Mouse (Mus musculus) G1E (cell line): ENCODE data around the gene Slc6a1. TPM values are rescaled to one million over a fixed set of nuclear protein-coding genes. Genes with fewer than 3 reads are reported as not detected.

Experiments
- ATAC-seq: 2 replicates; pipeline ENCODE4 v1.8.0; 2016; ENCODE audit warnings: mild to moderate bottlenecking; ENCODE audit not compliant: insufficient number of reproducible peaks, poor library complexity, low FRiP score, severe bottlenecking; ENCODE audit errors: extremely low read depth
- DNase-seq: peaks from one replicate; pipeline ENCODE4 v3.0.0; 2012; ENCODE audit warnings: low spot score
- H3K27me3 ChIP-seq: 2 replicates; pipeline ENCODE4 v1.6.1; 2012; ENCODE audit warnings: mild to moderate bottlenecking, low read length, inconsistent platforms; ENCODE audit not compliant: insufficient read depth
- H3K36me3 ChIP-seq: replicated peaks from 2 replicates; pipeline ENCODE3; 2012; ENCODE audit warnings: mild to moderate bottlenecking, inconsistent platforms
- H3K4me1 ChIP-seq: 2 replicates; pipeline ENCODE4 v1.6.1; 2012; ENCODE audit warnings: low read depth, low read length, inconsistent platforms, mixed read lengths; ENCODE audit not compliant: insufficient read depth
- H3K4me3 ChIP-seq: 2 replicates; pipeline ENCODE4 v1.5.1; 2012; ENCODE audit warnings: low read depth, mild to moderate bottlenecking, inconsistent platforms, low read length, moderate library complexity, mixed read lengths
- H3K9me3 ChIP-seq: replicated peaks from 2 replicates; pipeline ENCODE4 v1.6.1; 2012; ENCODE audit warnings: inconsistent platforms
- CTCF ChIP-seq: IDR thresholded peaks from 2 replicates; pipeline ENCODE4 v1.5.1; 2012; ENCODE audit warnings: low read depth, low read length, inconsistent platforms, mixed read lengths
- GATA1 ChIP-seq: IDR thresholded peaks from 2 replicates; pipeline ENCODE4 v1.6.1; 2012; ENCODE audit warnings: borderline replicate concordance, low read length, inconsistent platforms, mixed read lengths
- GATA2 ChIP-seq: IDR thresholded peaks from 2 replicates; pipeline ENCODE4 v1.6.1; 2012; ENCODE audit warnings: low read depth, low read length, inconsistent platforms, borderline replicate concordance
- POLR2AphosphoS5 ChIP-seq: IDR thresholded peaks from 2 replicates; pipeline ENCODE4 v1.6.1; 2012; ENCODE audit warnings: low read depth, low read length, inconsistent platforms; ENCODE audit not compliant: insufficient replicate concordance
- TAL1 ChIP-seq: conservative IDR thresholded peaks from 2 replicates; pipeline ENCODE4 v1.6.1; 2012; ENCODE audit warnings: low read depth, low read length, inconsistent platforms, mixed read lengths
- polyA plus RNA-seq: library from polyadenylated mRNA; stranded (reverse); fragments of >175 nt; gene quantifications from 2 replicates; pipeline ENCODE4 v1.2.3, GENCODE M21; 2012
- total RNA-seq, 2 experiments: library from RNA; stranded (forward) in 1 of 2; stranded (reverse) in 1 of 2; fragments of 200-1000 nt in 1 of 2; fragments of >200 nt in 1 of 2; fragmentation: Nextera tagmentation in 1 of 2; gene quantifications; 2 replicates each; pipeline ENCODE4 v1.2.3; 2014 to 2017

Gene Slc6a1
- total and polyA plus RNA-seq, 3 experiments = 0.27 TPM; not detected in 2

DNA sequence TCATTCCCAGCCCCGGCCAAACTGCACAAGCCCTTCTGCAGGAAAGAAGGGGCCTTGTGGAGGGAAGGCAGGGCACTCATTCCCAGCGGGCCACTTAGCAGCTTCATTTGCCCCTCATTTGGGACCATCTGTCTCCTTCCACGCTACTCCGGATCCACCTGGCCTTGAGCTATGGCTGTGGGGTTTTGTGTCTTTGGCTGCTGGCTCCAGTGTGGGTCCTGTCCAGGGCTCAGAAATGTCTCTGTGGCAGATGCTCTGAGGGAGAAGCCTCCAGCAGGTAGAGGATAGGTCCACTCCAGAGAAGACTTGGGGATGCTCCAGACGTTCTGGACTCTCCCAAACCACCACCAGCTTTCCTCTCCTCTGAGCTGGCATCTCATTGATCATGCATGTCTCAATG lies 11.6 kb upstream of the Slc6a1 start:
- DNase-seq (no peak), ATAC-seq (no peak)
- Histone ChIP-seq H3K4me1 (no peaks in the 10 kb centered on the region), H3K27me3 (no peaks in the 10 kb centered on the region; the same call in 1 of the 2 replicates), H3K4me3 (peak overlapping the region; percentile 5; the same call in 1 of the 2 replicates), H3K36me3 (no peaks in the 10 kb centered on the region), H3K9me3 (peaks cover 96% of the 10 kb centered on the region)
- TF ChIP-seq CTCF = no peak
- TF ChIP-seq TAL1 = no peak
- TF ChIP-seq GATA1 = no peak
- TF ChIP-seq GATA2 = no peak
- TF ChIP-seq POLR2AphosphoS5 = no peak

GRCm38 (mm10) chr6:114272279-114272678 lies 10.2 kb upstream of the Slc6a1 start:
- no peaks in the 10 kb centered on the region for H3K4me1 ChIP-seq
- TF ChIP-seq POLR2AphosphoS5 (no peak), CTCF (no peak), GATA2 (no peak), TAL1 (no peak), GATA1 (no peak)
- no peaks in the 10 kb centered on the region; the same call in 1 of the 2 replicates for H3K27me3 ChIP-seq
- H3K36me3 ChIP-seq = no peaks in the 10 kb centered on the region
- ATAC-seq (no peak), DNase-seq (no peak)
- H3K4me3 ChIP-seq = no peak overlapping the region; the same call in 1 of the 2 replicates
- H3K9me3 ChIP-seq = peaks cover 97% of the 10 kb centered on the region

DNA sequence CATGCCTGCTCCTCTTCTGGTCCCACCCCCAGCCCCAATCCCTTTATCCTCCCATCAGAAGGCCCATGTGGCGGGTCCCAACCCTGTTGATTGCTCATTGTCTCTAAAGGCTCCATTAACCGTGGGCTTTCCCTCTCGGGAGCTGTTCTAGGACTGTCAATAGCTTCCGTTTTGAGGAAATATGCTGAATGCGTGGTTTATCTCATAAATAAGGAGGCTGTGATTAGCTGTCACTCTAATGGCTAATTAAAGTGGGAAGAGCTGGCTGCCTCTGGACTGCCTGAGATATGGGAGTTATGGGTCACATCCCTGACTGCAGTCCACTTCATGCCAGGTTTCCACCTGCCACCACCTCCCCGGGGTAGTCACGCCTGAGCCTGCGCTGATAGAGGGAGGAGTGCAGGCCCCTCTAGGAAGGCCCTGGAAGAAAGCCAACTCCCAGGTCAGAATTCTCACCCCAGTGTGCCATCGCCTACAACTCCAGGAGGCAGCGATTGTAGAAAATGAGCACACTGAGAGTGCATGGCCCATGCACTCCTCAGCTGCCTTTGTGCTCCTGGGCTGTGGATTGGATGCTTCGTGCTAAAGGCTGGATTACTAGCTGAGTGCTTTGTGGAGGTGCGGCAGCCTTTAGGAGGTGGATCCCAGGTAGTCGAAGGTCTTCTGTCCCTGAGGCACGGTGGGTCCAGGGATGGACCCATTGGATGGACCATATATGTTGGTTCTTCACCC lies 8.3 kb upstream of the Slc6a1 start:
- Histone ChIP-seq H3K36me3 (no peaks in the 10 kb centered on the region), H3K9me3 (peaks cover 99% of the 10 kb centered on the region), H3K4me3 (no peak overlapping the region), H3K4me1 (no peaks in the 10 kb centered on the region), H3K27me3 (no peaks in the 10 kb centered on the region; the same call in 1 of the 2 replicates)
- DNase-seq (no peak), ATAC-seq (no peak)
- TF ChIP-seq GATA2 (no peak), GATA1 (no peak)

GRCm38 (mm10) chr6:114275800-114276199 lies 6.6 kb upstream of the Slc6a1 start:
- H3K27me3 ChIP-seq = no peaks in the 10 kb centered on the region; the same call in 1 of the 2 replicates
- TF ChIP-seq CTCF = no peak
- no peak for TF ChIP-seq POLR2AphosphoS5
- no peak for TF ChIP-seq GATA1
- no peak for TF ChIP-seq TAL1
- TF ChIP-seq GATA2 = no peak
- H3K4me1 ChIP-seq = no peaks in the 10 kb centered on the region
- H3K9me3 ChIP-seq = peaks cover 98% of the 10 kb centered on the region
- no peak overlapping the region for H3K4me3 ChIP-seq
- ATAC-seq (no peak), DNase-seq (no peak)
- no peaks in the 10 kb centered on the region for H3K36me3 ChIP-seq

GRCm38 (mm10) chr6:114283278-114283770 lies 889 bp downstream of the Slc6a1 start:
- H3K36me3 ChIP-seq = no peaks in the 10 kb centered on the region
- H3K4me1 ChIP-seq = no peaks in the 10 kb centered on the region
- 0 out of 2 replicates have a peak overlapping the region, but pooled peaks have one; percentile 33 for H3K4me3 ChIP-seq
- DNase-seq = no peak
- no peak for ATAC-seq
- H3K27me3 ChIP-seq = no peaks in the 10 kb centered on the region
- peaks cover 97% of the 10 kb centered on the region for H3K9me3 ChIP-seq
- no peak for TF ChIP-seq GATA2
- TF ChIP-seq CTCF = no peak
- no peak for TF ChIP-seq GATA1
- no peak for TF ChIP-seq TAL1

DNA sequence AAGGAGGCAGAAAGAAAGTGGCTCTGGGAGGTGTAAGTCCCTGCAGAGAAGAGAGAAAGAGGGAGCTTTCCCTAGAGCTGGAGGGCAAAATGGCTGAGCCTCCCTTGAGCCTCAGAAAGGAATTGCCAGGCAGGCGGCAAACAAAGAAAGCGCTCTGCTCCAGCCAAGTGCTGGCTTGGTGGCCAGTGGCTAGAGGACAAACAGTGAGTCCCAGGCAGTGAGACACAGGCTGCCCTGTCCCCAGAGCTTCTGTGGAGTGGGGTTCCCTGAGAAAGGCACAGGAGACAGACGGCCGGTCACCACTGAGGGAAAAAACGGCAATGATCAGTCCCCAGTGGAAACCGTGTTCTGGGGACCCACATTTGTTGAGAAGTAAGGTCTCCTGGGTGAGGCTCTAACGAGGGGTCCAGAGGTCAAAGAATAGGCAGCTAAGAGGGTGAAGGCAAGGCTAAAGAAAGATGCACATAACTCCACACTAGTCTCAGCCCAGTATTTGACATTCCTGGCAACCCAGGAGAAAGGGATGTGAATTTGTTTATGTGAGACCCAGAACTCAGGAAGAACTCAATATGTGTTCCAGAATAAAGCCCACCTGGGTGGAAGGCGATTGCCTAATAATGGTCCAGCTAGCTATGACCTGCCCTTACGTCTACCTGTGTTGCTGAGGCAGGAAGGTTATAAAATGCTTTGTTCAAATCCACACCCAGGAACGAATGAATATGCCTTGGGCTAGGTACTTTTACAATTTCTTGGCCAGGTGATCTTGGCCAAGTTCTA lies 1.7 kb downstream of the Slc6a1 start:
- Histone ChIP-seq H3K36me3 (no peaks in the 10 kb centered on the region), H3K9me3 (peaks cover 95% of the 10 kb centered on the region), H3K4me3 (no peak overlapping the region), H3K27me3 (no peaks in the 10 kb centered on the region), H3K4me1 (no peaks in the 10 kb centered on the region)
- TF ChIP-seq CTCF = no peak
- ATAC-seq (no peak), DNase-seq (no peak)
